Mouse (Mus musculus) yolk sac, embryonic 10.5 days (tissue): ENCODE measurements around the gene Tmtc3.
A peak's percentile ranks its signal among the peaks of the same experiment; 100 is the strongest.
"Not testable (repeated sequence)": the region's sequence is repeated elsewhere in the genome, so short reads cannot be mapped to it uniquely, and the experiment has no call there.

Experiments
- DNase-seq: peaks from one replicate; pipeline ENCODE4 v3.0.0-alpha.2; 2017; ENCODE audit warnings: low spot score

Gene Tmtc3

GRCm38 (mm10) chr10:100487097-100487978 is at the start of gene Tmtc3, which contains the start of gene Cep290:
TSS of gene Tmtc3 (minus strand) at chr10:100487350.
TSS of gene Cep290 (plus strand) at chr10:100487558.
- peak; percentile 96 for DNase-seq

GRCm38 (mm10) chr10:100524499-100525390 is 37.6 kb upstream of the Tmtc3 start:
- DNase-seq: no peak

- DNase-seq: no peak
Measured at GRCm38 (mm10) chr10:100522330-100522729, 35.2 kb upstream of the Tmtc3 start.

GRCm38 (mm10) chr10:100521617-100522016 is 34.5 kb upstream of the Tmtc3 start:
- no peak for DNase-seq

- no peak for DNase-seq
Measured at GRCm38 (mm10) chr10:100508170-100508569, 21.0 kb upstream of the Tmtc3 start.

- DNase-seq: no peak
Measured at GRCm38 (mm10) chr10:100498309-100498708, 11.2 kb upstream of the Tmtc3 start.

- no peak for DNase-seq
Measured at GRCm38 (mm10) chr10:100491916-100492315, 4.8 kb upstream of the Tmtc3 start.

- no peak for DNase-seq
Measured at GRCm38 (mm10) chr10:100486701-100487096, 451 bp downstream of the Tmtc3 start.

- DNase-seq: no peak
Measured at GRCm38 (mm10) chr10:100479538-100479937, 7.6 kb downstream of the Tmtc3 start.

- no peak for DNase-seq
Measured at GRCm38 (mm10) chr10:100475040-100475439, 12.1 kb downstream of the Tmtc3 start.

- no peak for DNase-seq
Measured at GRCm38 (mm10) chr10:100460515-100460914, 26.6 kb downstream of the Tmtc3 start.

- no peak for DNase-seq
Measured at GRCm38 (mm10) chr10:100449394-100449793, 37.8 kb downstream of the Tmtc3 start.

- no peak for DNase-seq
Measured at GRCm38 (mm10) chr10:100427592-100427991, 59.6 kb downstream of the Tmtc3 start.

- DNase-seq: no peak
Measured at GRCm38 (mm10) chr10:100415566-100415965, 71.6 kb downstream of the Tmtc3 start.

GRCm38 (mm10) chr10:100402301-100402700 is 84.8 kb downstream of the Tmtc3 start:
- DNase-seq: not testable (repeated sequence)
